10 mouse cellular contexts compared by ENCODE assay signal in the genomic region with DNA sequence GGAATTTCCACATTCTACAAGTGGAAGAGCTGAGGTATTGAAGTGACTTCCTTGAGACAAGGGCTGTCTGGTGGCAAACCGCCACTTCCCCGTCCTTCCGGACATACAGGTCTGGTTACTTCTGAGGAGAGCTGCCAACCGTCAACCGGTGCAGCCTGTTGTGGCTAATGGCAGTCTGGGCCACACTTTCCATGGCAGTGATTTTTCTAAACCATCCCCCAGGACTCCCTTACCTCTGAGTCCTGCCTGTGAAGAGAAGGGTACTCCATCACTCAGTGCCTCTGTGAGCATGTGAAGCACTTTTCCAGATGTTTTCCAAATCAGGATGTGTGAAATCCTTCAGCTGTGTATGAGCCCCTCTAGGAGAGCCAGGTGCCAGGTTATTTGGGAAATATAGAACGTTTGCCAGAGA.
DNase-seq lines count a peak whose midpoint lies in the region; ATAC-seq and TF ChIP-seq lines count a peak whose summit lies in the region.
"Had no signal": no experiment of that assay in that cellular context is flagged by ENCODE, and none has a peak within 500 bp of the region (broad histone marks: within the 10 kb centered on the region; RNA-seq: fewer than 3 reads in every experiment).

No protein-coding gene starts in this region.

- ATAC-seq in limb, embryonic 14.5 days (ENCODE audit: low FRiP score, low read depth): peak; percentile 63
- ATAC-seq in erythroid progenitor cell, adult 5-6 weeks (replicated peaks; ENCODE audit: low FRiP score, poor library complexity, severe bottlenecking): no peak

- peak; percentile 17 for DNase-seq in gastrocnemius, postnatal 10 days
- DNase-seq in gastrocnemius, postnatal 14 days: no peak
- peak; percentile 55 for DNase-seq in fat pad, adult 2 months (ENCODE audit: extremely low read depth, low read depth, low spot score)
- DNase-seq in limb, embryonic 14.5 days (ENCODE audit: low spot score): peak; percentile 61
- DNase-seq in ovary, adult 18-20 months (ENCODE audit: low spot score): peak; percentile 13
- no peak for DNase-seq in forebrain, embryonic 10.5 days (ENCODE audit: extremely low spot score, low spot score)
- no peak for DNase-seq in layer of hippocampus, adult 8-10 months (ENCODE audit: low spot score in 2 of 2)
- DNase-seq: cerebellum, adult 18-20 months; gastrocnemius, postnatal 36 days had no signal

- H3K4me3 ChIP-seq in limb, embryonic 14.5 days (replicated peaks; ENCODE audit: low read length): no peak overlapping the region
- no peak overlapping the region for H3K4me3 ChIP-seq in forebrain, embryonic 10.5 days

- WGBS in limb, embryonic 14.5 days: 43% methylated on average over 6 of the region's 6 CpGs
- WGBS in forebrain, embryonic 10.5 days: 88% methylated on average over 6 of the region's 6 CpGs

- no peak overlapping the region for H3K4me2 ChIP-seq in limb, embryonic 14.5 days (replicated peaks; ENCODE audit: low read depth, low read length, severe bottlenecking)

- H3K36me3 ChIP-seq in limb, embryonic 14.5 days (ENCODE audit: control insufficient read depth, insufficient read depth, low read length): no peaks in the 10 kb centered on the region
- no peaks in the 10 kb centered on the region for H3K36me3 ChIP-seq in forebrain, embryonic 10.5 days (replicated peaks)

- H3K9me3 ChIP-seq in limb, embryonic 14.5 days (ENCODE audit: control insufficient read depth, low read length): no peaks in the 10 kb centered on the region
- no peaks in the 10 kb centered on the region for H3K9me3 ChIP-seq in forebrain, embryonic 10.5 days

- peak overlapping the region; percentile 38; the same call in 1 of the 2 replicates for H3K27ac ChIP-seq in limb, embryonic 14.5 days (replicated peaks; ENCODE audit: low read depth, low read length)
- H3K27ac ChIP-seq in forebrain, embryonic 10.5 days: no peak overlapping the region

- intact Hi-C loops in gastrocnemius, postnatal 14 days (cut with DNase I; ENCODE audit: low total_unique reads): no loop called here

- no peaks in the 10 kb centered on the region for H3K27me3 ChIP-seq in limb, embryonic 14.5 days (ENCODE audit: control insufficient read depth, insufficient read depth, low read length)
- no peaks in the 10 kb centered on the region for H3K27me3 ChIP-seq in forebrain, embryonic 10.5 days (ENCODE audit: poor library complexity, severe bottlenecking)

- H3K9ac ChIP-seq in limb, embryonic 14.5 days (ENCODE audit: low read depth, low read length, severe bottlenecking): no peak overlapping the region

- no peak for TF ChIP-seq POLR2A in limb, embryonic 14.5 days (IDR thresholded peaks at IDR 0.05; ENCODE audit: borderline replicate concordance, extremely low read depth, insufficient read depth, insufficient read length)

- peaks cover 13% of the 10 kb centered on the region; the same call in 1 of the 2 replicates for H3K4me1 ChIP-seq in limb, embryonic 14.5 days (ENCODE audit: control insufficient read depth, insufficient read depth, low read length)
- H3K4me1 ChIP-seq in forebrain, embryonic 10.5 days: no peaks in the 10 kb centered on the region

Comparison
In these comparisons a context has a peak if more than half of its experiments do, and no peak if none do; other contexts are left out.
1. DNase-seq: peak in gastrocnemius, postnatal 10 days (single experiment), fat pad, adult 2 months (single experiment), limb, embryonic 14.5 days (single experiment) and ovary, adult 18-20 months (single experiment); none in gastrocnemius, postnatal 14 days (single experiment), forebrain, embryonic 10.5 days (single experiment) and layer of hippocampus, adult 8-10 months (0 of 2).